Mouse (Mus musculus) lung, postnatal 0 days (tissue): ENCODE measurements around the gene Lrguk. TPM values are rescaled to one million over a fixed set of nuclear protein-coding genes. Genes with fewer than 3 reads are reported as not detected.

Experiments used
- ATAC-seq: fragments of 200-750 bp; cut with Nextera tagmentation; 2 replicates; pipeline ENCODE4 v1.8.0; 2017; ENCODE audit warnings: moderate library complexity
- DNase-seq: peaks from one replicate; pipeline ENCODE4 v3.0.0-alpha.2; 2016; ENCODE audit warnings: low spot score
- H3K27ac ChIP-seq: fragments of 300-500 bp; sonication (generic); 2 replicates; pipeline ENCODE4 v1.5.1; 2014; ENCODE audit warnings: antibody characterized with exemption, mild to moderate bottlenecking, low read length, mixed read lengths
- H3K27me3 ChIP-seq: fragments of 300-500 bp; sonication (generic); replicated peaks from 2 replicates; pipeline ENCODE4 v1.6.1; 2014; ENCODE audit warnings: low read length, mixed read lengths; ENCODE audit not compliant: insufficient read depth
- H3K36me3 ChIP-seq: fragments of 300-500 bp; sonication (generic); 2 replicates; pipeline ENCODE4 v1.6.1; 2014; ENCODE audit warnings: low read length, mixed read lengths; ENCODE audit not compliant: insufficient read depth
- H3K4me1 ChIP-seq: fragments of 300-500 bp; sonication (generic); 2 replicates; pipeline ENCODE4 v1.6.1; 2014; ENCODE audit warnings: antibody characterized with exemption, low read depth, low read length, mixed read lengths; ENCODE audit not compliant: insufficient read depth
- H3K4me2 ChIP-seq: fragments of 300-500 bp; sonication (generic); replicated peaks from 2 replicates; pipeline ENCODE4 v1.6.1; 2014; ENCODE audit warnings: low read depth, mild to moderate bottlenecking, low read length, moderate library complexity, mixed read lengths
- H3K4me3 ChIP-seq: fragments of 300-500 bp; sonication (generic); 2 replicates; pipeline ENCODE4 v1.5.1; 2014; ENCODE audit warnings: low read depth, low read length
- H3K9ac ChIP-seq: fragments of 300-500 bp; sonication (generic); replicated peaks from 2 replicates; pipeline ENCODE4 v1.6.1; 2014; ENCODE audit warnings: low read depth, mild to moderate bottlenecking
- H3K9me3 ChIP-seq: fragments of 300-500 bp; sonication (generic); 2 replicates; pipeline ENCODE4 v1.6.1; 2016; ENCODE audit warnings: low read length, mixed read lengths
- CTCF ChIP-seq: IDR thresholded peaks from 2 replicates; pipeline ENCODE4 v1.5.1; 2016; ENCODE audit warnings: antibody characterized with exemption, mild to moderate bottlenecking
- EP300 ChIP-seq: IDR thresholded peaks from 2 replicates; pipeline ENCODE4 v1.6.1; 2016; ENCODE audit warnings: antibody characterized with exemption, mild to moderate bottlenecking, control low read depth
- WGBS: fragments of 180-500 bp; shearing (Covaris S2); extraction: QIAGEN DNeasy Blood & Tissue Kit; methylation state at CpG from one replicate; pipeline ENCODE4 v1.1.7; 2014; 5-methylcytosine and 5-hydroxymethylcytosine counted together
- polyA plus RNA-seq: library from polyadenylated mRNA; unstranded; fragments of >200 nt; fragmentation: Nextera tagmentation; extraction: Ambion mirVana; gene quantifications from 2 replicates; pipeline ENCODE4 v1.2.1, GENCODE M21; 2015

Lrguk gene
- polyA plus RNA-seq, 1 experiment from 2014 or later = 3.6 TPM

DNA sequence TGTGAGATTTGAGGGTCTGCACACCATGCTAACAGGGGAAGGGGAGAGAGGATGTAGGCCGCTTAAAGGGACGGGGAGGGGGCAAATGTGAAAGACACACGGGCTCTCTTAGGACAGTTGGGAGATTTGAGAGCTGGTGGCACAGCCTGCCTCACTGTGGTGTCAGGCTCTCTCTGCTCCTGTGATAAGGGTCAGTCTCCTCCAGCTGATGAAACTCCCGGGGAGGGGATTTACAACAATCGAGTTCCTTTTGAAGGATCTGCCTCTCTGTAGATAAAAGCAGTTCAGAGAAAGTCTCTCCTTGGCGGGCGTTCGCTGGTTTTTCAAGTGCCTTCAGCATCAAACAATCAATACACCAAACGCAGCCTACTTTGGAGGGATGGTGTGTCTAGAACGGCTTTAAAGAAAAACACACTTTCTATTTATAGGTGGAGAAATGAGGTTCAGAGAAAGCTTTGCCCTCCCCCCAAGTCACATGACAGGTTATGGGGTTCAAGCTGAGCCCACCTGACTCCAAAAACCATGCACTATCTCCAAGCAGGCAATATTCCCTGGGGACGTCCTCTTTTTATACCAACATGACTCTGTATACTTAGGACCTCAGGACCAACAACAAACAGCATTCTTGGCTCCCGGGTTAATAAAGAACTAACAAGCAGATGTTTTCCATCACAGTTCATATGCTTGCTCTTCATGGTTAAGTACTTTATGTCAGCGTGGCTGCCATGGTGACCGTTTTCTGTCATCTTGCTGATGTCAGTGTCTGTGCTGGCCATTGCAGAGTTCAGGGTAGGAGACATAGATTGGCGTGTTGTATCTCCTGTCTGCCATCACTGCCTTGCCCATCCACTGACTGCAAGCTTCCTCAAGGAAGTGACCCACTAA, 5.6 kb downstream of the Lrguk start:
- ATAC-seq (peak; percentile 86), DNase-seq (peak; percentile 77)
- Histone ChIP-seq H3K4me1 (no peaks in the 10 kb centered on the region), H3K4me2 (no peak overlapping the region), H3K27ac (no peak overlapping the region), H3K9ac (no peak overlapping the region), H3K9me3 (no peaks in the 10 kb centered on the region), H3K27me3 (no peaks in the 10 kb centered on the region), H3K4me3 (no peak overlapping the region), H3K36me3 (no peaks in the 10 kb centered on the region)
- WGBS = 29% methylated on average over 15 of the region's 15 CpGs
- TF ChIP-seq CTCF (no peak), EP300 (no peak)

DNA sequence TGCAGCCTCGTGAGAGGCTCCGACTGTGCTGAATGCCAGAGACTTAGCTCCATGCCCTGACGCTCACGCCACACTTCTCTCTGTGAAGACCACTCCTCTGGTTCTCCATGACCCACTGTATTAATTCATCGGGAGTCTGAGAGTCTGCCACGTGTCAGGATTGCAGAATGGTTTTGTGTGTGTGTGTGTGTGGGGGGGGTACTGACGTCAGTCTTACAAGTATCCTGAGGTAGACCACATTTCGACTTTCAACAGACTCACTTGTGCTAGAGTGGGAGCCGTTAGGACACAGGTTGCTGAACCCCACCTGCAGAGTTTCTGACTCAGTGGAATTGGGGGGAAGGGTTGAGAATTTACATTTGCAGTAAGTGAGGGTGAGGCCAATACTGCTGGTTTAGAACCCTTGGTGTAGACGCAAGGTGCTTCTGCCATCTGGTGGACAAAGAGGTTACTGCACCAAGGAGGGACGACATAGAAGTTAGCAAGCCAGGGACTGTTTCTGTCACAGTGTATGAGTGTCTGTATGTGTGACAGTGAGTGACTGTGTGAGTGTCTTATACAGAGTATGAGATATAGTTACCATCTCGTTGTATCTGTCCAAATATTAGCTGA, 11.5 kb downstream of the Lrguk start:
- no peaks in the 10 kb centered on the region for H3K27me3 ChIP-seq

DNA sequence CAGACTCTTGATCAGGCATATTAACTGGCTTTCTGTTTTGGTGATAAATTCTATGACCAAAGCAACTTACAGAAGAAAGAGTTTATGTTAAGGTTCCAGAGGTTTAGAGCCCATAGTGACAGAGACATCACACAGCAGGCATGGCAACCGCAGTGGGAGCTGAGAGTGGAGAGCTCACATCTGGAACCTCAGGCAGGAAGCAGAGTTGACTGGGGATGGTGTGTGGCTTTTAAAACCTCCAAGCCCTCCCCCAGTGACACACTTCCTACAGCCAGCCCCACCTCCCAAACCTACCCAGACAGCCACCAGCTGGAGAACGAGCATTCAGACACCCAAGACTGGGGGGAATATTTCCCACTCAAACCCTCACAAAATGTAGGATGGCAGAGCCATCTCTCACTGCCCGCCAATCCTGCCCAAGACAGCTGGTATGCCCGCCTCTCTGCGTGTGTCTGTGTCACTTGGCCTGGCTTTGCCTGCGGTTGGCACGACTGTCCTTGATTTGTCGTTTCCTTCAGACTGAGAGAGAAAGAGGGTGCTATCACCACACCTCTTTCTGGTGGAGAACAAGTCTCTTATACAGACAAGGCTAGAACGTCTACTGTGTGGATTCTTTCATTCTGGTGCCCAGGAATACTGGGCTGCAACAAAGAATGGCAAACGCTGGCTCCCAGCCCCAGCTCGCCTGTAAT, 12.5 kb downstream of the Lrguk start:
- Histone ChIP-seq H3K27me3 (no peaks in the 10 kb centered on the region), H3K4me1 (no peaks in the 10 kb centered on the region), H3K36me3 (no peaks in the 10 kb centered on the region), H3K4me2 (no peak overlapping the region), H3K9ac (no peak overlapping the region), H3K9me3 (no peaks in the 10 kb centered on the region), H3K4me3 (no peak overlapping the region), H3K27ac (no peak overlapping the region)
- ATAC-seq (peak; percentile 50), DNase-seq (peak; percentile 31)
- TF ChIP-seq EP300 (no peak), CTCF (no peak)
- 75% methylated on average over 11 of the region's 11 CpGs for WGBS

More for the DNA sequence above, 11.5 kb downstream of the Lrguk start:
- Histone ChIP-seq H3K9me3 (no peaks in the 10 kb centered on the region), H3K4me3 (no peak overlapping the region), H3K27ac (no peak overlapping the region), H3K36me3 (no peaks in the 10 kb centered on the region), H3K4me2 (no peak overlapping the region), H3K9ac (no peak overlapping the region), H3K4me1 (no peaks in the 10 kb centered on the region)
- ATAC-seq = peak; percentile 61
- WGBS = 39% methylated on average over 12 of the region's 12 CpGs
- TF ChIP-seq EP300 = no peak
- peak; percentile 93 for TF ChIP-seq CTCF
- DNase-seq = peak; percentile 72

DNA sequence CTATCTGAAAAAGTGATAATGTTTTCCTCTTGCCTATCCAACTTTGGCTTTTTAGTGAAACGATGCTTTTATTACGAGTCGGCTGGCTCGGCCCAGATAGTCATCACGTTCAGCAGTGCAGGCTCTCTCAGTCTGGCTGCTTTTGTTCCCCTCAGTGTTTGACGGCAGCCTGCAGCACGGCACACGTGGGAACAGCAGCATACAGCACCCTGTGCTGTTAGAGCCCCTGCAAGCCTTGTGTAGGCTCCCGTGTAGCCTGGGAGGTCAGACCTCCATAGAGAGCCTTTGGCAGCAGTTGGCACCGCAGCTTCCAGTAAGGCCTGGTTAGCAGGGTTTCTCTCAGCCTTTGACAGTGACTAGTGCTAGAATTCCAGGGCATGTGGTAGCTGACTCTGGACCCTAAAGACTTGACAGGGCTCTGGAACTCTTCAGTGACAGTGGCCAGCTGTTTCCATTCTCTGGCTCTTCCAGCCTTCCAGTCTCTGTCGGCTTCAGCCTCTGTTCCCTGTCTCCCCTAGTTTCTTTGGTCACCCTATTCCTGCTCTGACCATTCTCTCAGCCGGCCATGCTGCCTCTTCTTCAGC, 15.1 kb downstream of the Lrguk start:
- Histone ChIP-seq H3K9me3 (no peaks in the 10 kb centered on the region), H3K27ac (no peak overlapping the region), H3K27me3 (no peaks in the 10 kb centered on the region), H3K4me3 (no peak overlapping the region), H3K36me3 (no peaks in the 10 kb centered on the region), H3K4me2 (no peak overlapping the region), H3K4me1 (no peaks in the 10 kb centered on the region), H3K9ac (no peak overlapping the region)
- ATAC-seq (peak; percentile 73), DNase-seq (peak; percentile 67)
- WGBS = 54% methylated on average over 12 of the region's 12 CpGs
- TF ChIP-seq CTCF (no peak), EP300 (no peak)

DNA sequence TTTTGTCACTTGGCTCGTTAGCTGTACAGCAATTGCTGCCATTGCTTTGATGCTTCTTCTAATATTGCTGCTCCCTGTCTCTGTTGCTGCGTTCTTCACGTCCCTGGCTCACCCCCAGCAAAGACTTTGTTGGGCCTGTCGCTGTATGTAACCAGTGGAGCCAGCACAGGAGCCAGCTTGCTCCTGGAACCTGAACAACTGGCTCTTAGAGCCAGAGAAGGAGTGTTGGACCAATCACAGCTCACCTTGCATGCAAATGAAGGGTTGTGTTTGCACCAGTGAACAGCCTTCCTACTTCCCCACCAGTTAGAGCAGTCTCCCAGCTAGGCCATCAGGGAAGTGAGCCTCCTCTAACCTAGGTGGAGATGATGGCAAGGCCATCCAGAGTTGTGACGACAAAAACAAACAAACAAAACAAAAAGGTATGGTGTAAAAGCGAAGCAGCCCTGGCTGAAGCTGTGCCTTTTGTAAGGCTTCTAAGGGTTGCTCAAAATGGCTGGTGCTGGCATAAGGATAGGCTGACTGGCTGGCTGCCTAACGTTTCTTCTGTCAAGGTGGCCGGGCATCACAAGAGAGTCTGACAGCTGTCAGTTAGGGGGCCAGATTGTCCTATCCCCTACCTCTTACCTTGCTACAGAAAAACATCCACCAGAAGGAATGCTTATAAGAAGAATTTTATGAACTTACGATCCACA, 15.7 kb downstream of the Lrguk start:
- WGBS = 69% methylated on average over 9 of the region's 9 CpGs
- no peaks in the 10 kb centered on the region for H3K4me1 ChIP-seq
- H3K9ac ChIP-seq = no peak overlapping the region
- H3K27me3 ChIP-seq = no peaks in the 10 kb centered on the region
- H3K36me3 ChIP-seq = no peaks in the 10 kb centered on the region
- TF ChIP-seq CTCF (no peak), EP300 (no peak)
- no peaks in the 10 kb centered on the region for H3K9me3 ChIP-seq
- no peak for ATAC-seq
- DNase-seq = no peak
- H3K4me3 ChIP-seq = no peak overlapping the region
- H3K27ac ChIP-seq = no peak overlapping the region
- no peak overlapping the region for H3K4me2 ChIP-seq
